In the genomic region with DNA sequence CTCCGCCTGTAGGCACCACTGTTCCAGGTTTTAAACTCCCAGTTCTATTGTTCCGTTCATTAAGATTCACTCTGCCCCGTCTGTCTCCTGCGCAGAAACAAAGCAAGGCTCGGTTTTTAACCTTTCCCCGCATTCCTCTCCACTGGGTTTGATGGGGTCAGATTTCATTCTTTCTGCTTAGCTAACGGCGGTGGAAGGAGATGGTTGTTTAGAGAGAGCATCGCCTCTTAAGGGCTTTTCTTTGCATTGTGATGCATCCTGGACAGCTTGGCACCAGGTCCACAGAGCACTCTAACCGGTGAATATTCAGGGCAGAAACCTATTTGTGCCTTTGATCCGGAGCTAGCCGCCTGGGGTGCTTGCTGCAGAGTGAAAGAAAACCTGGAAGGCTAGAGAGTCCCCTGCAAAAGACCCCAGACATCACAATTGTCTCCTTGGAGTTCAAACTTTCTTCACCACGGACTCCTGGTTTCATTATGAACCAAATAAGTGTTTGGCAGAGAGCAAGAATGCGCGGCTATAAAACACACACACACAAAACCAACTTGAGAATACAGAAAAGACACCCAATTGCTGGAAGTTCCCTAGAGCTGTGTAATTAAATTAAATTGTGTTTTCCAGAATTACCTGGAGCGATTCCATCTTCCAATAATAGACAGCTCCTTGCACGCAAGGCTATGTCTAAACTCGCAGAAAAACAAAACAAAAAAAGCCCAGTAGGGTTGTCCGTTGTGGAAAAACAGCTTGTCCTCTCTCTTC, we compare ENCODE assay signal across 9 mouse cellular contexts. TPM values are rescaled to one million over a fixed set of nuclear protein-coding genes. Genes with fewer than 3 reads are reported as not detected.
DNase-seq lines count a peak whose midpoint lies in the region; ATAC-seq and TF ChIP-seq lines count a peak whose summit lies in the region.
"Had no signal": no experiment of that assay in that cellular context is flagged by ENCODE, and none has a peak within 500 bp of the region (broad histone marks: within the 10 kb centered on the region; RNA-seq: fewer than 3 reads in every experiment).

No protein-coding gene starts in this region.

- DNase-seq in testis, postnatal 10 days (ENCODE audit: low spot score), result no peak
- peak; percentile 7 for DNase-seq in yolk sac, embryonic 10.5 days (ENCODE audit: low spot score)
- no peak for DNase-seq in layer of hippocampus, postnatal 10 days (ENCODE audit: low spot score in 2 of 2)
- no peak for DNase-seq in adrenal gland, postnatal 36 days
- DNase-seq in MN1 (ENCODE audit: low spot score), result no peak
- DNase-seq: thymus, postnatal 4 days had no signal

- TF ChIP-seq CTCF in testis, adult 2 months (IDR thresholded peaks at IDR 0.05; ENCODE audit: control insufficient read depth, insufficient read depth, insufficient replicate concordance, low read depth, low read length), result no peak

- H3K27me3 ChIP-seq in testis, adult 2 months (ENCODE audit: control insufficient read depth, insufficient read depth, low read length), result no peaks in the 10 kb centered on the region
- no peaks in the 10 kb centered on the region for H3K27me3 ChIP-seq in forebrain, embryonic 13.5 days
- no peaks in the 10 kb centered on the region for H3K27me3 ChIP-seq in limb, embryonic 15.5 days

- peak overlapping the region; percentile 50 for H3K4me2 ChIP-seq in forebrain, embryonic 13.5 days
- H3K4me2 ChIP-seq in limb, embryonic 15.5 days, result peak overlapping the region; percentile 38

- H3K4me1 ChIP-seq in testis, adult 2 months (ENCODE audit: control insufficient read depth, insufficient read depth, low read length), result no peaks in the 10 kb centered on the region
- peaks cover 32% of the 10 kb centered on the region for H3K4me1 ChIP-seq in forebrain, embryonic 13.5 days
- peaks cover 10% of the 10 kb centered on the region; the same call in 1 of the 2 replicates for H3K4me1 ChIP-seq in limb, embryonic 15.5 days

- H3K27ac ChIP-seq in testis, adult 2 months (ENCODE audit: control insufficient read depth, insufficient read depth, low read depth, low read length), result no peak overlapping the region
- peak overlapping the region; percentile 82 for H3K27ac ChIP-seq in forebrain, embryonic 13.5 days
- H3K27ac ChIP-seq in limb, embryonic 15.5 days, result peak overlapping the region; percentile 29; the same call in 1 of the 2 replicates

- 1% methylated on average over 19 of the region's 19 CpGs for WGBS in forebrain, embryonic 13.5 days
- 9% methylated on average over 19 of the region's 19 CpGs for WGBS in limb, embryonic 15.5 days

- peak; percentile 85 for ATAC-seq in forebrain, embryonic 13.5 days
- no peak for ATAC-seq in limb, embryonic 15.5 days (ENCODE audit: insufficient number of reproducible peaks, low FRiP score, low TSS enrichment, low read depth)

- peak overlapping the region; percentile 49 for H3K4me3 ChIP-seq in testis, adult 2 months (ENCODE audit: control insufficient read depth, low read depth, low read length)
- H3K4me3 ChIP-seq in forebrain, embryonic 13.5 days, result 0 out of 2 replicates have a peak overlapping the region, but pooled peaks have one; percentile 5
- H3K4me3 ChIP-seq in limb, embryonic 15.5 days, result peak overlapping the region; percentile 15; the same call in 1 of the 2 replicates

- no peaks in the 10 kb centered on the region for H3K9me3 ChIP-seq in forebrain, embryonic 13.5 days (replicated peaks)
- H3K9me3 ChIP-seq in limb, embryonic 15.5 days, result no peaks in the 10 kb centered on the region

- H3K9ac ChIP-seq in forebrain, embryonic 13.5 days, result peak overlapping the region; percentile 36; the same call in 1 of the 2 replicates
- no peak overlapping the region for H3K9ac ChIP-seq in limb, embryonic 15.5 days

- no peaks in the 10 kb centered on the region for H3K36me3 ChIP-seq in testis, adult 2 months (ENCODE audit: control insufficient read depth, insufficient read depth, low read length)
- no peaks in the 10 kb centered on the region for H3K36me3 ChIP-seq in forebrain, embryonic 13.5 days (ENCODE audit: poor library complexity, severe bottlenecking)
- no peaks in the 10 kb centered on the region for H3K36me3 ChIP-seq in limb, embryonic 15.5 days

- TF ChIP-seq POLR2A in testis, adult 2 months (IDR thresholded peaks at IDR 0.05; ENCODE audit: control insufficient read depth, low read depth, low read length), result no peak

RNA-seq across cellular contexts. Expression of gene Dok5, which starts 40.7 kb away (rescaled TPM):
- polyA plus RNA-seq in testis, adult 2 months (2012; rRNA removed), result 0.07 and 0.11 TPM in 2 replicates
- 30.4 and 30.5 TPM in 2 replicates for polyA plus RNA-seq in forebrain, embryonic 13.5 days (2015; fragmentation: Nextera tagmentation; extraction: Ambion mirVana)
- 12.3 and 12.7 TPM in 2 replicates for polyA plus RNA-seq in limb, embryonic 15.5 days (2015; fragmentation: Nextera tagmentation; extraction: Ambion mirVana)
- total RNA-seq in layer of hippocampus, postnatal 10 days (2021), result 10 to 100 TPM; 23.5 to 25.1 TPM
- under 1 TPM; 0.36 to 0.96 TPM for total RNA-seq in adrenal gland, postnatal 36 days (2021)

Comparison
In these comparisons a context has a peak if more than half of its experiments do, and no peak if none do; other contexts are left out.
1. RNA of gene Dok5, which starts 40.7 kb away (polyA plus RNA-seq): 30.4 to 30.5 TPM in forebrain, embryonic 13.5 days and 12.3 to 12.7 TPM in limb, embryonic 15.5 days; 0.07 to 0.11 TPM in testis, adult 2 months; every median in the first group is over 10 times any median in the second.
2. Peak in every context shown above with its lines, with median percentiles within 50 percentile points of each other: H3K4me3 ChIP-seq.